Mouse (Mus musculus): Measurements from ENCODE around the gene Syn2.

Syn2 gene

DNA sequence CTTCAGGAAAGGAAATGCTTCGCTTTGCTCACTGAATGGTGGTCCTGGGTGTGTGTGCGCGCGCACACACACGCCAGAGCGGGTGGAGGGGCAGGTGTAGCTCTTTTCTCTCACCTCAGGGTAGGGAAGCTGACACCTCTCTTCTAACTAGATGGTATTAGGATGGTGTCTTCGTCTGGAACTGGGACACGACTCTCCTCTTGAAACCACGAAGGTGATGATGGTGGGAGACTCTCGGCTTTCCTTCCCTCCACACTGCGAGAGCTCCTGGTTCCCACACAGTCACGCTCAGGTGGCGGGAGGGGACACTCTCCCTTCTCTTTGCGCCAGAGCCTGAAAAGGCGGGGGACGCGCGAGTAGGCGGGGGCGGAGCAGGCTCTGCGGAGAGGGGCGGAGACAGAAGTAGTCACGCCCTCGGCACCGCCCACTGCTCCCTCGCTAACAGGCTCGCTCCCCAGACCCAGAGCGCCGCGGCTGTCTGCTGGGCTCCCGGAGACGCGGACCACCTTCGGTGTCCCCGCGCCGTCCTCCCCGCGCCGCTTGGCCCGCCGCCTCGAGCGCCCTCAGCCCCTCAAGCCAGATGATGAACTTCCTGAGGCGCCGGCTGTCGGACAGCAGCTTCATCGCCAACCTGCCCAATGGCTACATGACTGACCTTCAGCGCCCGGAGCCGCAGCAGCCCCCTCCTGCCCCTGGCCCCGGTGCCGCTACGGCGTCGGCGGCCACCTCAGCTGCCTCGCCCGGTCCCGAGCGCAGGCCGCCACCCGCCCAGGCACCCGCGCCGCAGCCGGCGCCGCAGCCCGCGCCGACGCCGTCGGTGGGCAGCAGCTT is at the start of gene Syn2:
Gene Syn2 (plus strand): TSS at position 402 of the 831 bp plus-strand sequence.
- DNase-seq (ENCODE audit: low spot score in 2 of 2) = peak in 1 of 2 experiments; percentile 15

DNA sequence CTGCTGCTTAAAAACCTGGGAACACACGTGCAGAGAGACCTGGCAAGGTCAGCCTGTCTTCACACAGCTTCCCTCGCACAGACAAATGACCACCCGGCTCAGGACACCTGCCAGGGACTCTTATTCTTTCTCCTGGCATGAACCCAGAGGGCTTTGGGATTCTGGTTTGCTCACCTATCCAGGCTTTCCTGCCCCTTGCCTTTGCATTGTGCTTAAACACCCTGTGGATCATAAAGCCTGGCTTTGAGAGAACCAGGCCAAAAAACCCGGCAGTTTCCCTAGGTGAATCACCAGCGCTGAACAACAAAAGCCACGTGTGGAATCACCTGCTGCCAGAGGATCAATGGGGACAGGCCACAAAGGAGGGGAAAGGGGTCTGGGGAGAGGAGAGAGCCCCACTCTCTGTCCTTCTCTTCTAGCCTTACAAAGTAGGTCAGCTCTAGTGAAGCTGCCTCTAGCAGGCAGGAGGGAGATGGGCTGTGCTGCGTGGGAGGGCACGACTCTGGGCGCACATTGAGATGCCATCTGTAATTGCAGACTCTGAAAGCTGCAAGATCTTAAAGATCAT is 49.3 kb upstream of the Syn2 start:
- DNase-seq (ENCODE audit: low spot score in 2 of 2) = no peak

DNA sequence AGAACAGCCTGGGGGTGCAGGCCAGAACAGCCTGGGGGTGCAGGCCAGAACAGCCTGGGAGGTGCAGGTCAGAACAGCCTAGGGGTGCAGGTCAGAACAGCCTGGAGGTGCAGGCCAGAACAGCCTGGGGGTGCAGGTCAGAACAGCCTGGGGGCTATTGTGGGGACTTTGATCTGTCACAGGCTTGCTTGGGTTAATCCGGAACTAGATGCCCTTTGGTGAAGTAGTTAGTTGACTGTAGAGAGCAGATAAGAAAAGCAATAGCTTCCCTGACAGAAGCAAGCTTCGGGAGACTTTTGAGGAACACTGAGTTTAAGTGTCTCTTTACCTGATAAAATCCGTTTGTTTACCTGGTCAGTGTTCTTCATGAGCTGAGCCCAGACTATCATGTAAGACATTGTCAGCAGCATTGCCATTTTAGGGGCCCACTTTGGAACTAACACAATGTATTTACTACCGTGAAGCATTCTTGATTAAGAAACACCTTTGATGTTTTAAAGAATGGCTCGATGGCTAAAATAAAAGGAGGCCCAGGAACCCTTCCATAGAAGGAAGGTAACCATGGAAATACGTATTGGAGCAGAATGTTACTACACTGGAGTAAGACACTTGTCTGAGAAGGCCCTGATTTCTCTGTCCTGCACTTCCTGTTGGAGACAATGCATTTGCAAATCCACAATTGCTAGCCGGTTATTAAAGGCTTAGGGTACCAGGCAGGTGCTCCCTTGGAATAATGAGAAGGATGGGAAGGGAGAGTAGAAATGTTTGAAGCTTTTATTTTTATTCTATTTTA is 46.2 kb upstream of the Syn2 start:
- no peak for DNase-seq (ENCODE audit: low spot score in 2 of 2)

DNA sequence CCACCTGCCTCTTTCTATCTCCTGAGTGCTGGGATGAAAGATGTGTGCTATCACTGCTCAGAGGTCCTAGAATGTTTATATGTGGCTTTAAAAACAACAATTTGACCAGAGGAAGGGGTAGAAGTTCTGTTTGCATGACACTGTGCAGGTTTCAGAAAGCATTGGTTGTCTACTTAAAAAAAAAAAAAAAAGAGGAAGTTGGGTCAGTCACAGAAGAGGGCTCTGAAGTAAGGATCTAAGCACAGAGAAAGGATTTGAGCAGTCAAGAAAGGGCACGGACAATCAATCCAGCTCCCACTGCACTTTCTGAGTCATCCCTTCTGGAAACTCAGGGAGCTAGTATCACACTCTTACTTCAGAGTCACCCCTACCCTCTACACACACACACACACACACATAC is 43.0 kb upstream of the Syn2 start:
- no peak for DNase-seq (ENCODE audit: low spot score in 2 of 2)

DNA sequence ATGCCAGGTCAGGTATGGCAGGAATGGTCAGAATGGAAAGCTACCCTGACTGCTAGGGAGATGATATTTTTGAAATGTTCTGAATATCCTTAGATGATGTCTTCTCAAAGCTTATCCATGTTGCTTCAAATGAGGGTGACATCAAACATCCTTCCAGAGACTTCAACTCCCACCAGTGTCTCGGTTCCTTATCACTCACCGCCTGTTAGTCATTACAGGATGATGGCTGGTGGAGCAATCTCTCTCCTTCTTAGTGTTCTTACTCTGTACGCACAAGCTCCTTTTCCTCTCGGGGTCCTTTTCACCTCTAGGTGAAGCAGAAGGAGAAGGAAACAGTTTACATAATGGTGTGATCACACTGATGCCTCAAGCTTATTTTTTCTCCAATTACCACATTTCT is 32.2 kb upstream of the Syn2 start:
- DNase-seq (ENCODE audit: low spot score in 2 of 2) = no peak

DNA sequence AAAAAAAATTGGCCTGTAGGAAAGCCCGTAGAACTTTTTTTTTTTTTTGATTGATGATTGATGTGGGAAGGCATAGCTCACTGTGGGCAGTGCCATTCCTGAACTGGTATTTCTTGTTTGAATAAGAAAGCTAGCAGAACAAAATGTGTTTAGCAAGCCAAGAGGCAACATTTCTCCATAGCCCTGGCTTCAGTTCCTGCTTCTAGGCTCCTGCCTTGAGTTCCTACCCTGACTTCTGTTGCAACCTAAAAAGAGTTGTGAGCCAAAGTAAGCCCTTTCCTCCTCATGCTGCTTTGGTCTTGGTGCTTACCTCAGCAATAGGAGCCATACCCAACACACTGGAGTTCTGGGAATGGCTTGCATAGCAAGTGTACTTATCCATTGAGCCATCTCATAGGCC is 23.3 kb upstream of the Syn2 start:
- no peak for DNase-seq (ENCODE audit: low spot score in 2 of 2)

DNA sequence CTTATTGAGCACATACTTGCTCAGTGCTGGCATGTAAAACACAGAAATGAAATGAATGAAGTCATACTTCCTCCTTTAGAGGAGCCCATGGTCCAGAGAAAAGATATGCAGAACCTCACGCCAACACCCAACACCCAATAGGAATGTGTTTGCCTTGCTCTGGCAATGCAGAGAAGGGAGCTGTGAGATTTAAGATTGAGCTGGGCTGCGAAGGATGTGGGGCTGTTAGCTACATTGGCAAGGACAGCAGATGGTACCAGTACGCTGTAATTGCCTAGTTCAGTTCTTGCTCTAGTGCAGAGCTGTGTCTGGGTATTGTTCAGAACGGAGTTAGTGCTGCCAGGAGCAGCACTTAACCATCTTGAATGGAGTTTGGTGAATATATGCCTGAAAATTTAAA is 12.5 kb upstream of the Syn2 start:
- no peak for DNase-seq (ENCODE audit: low spot score in 2 of 2)

DNA sequence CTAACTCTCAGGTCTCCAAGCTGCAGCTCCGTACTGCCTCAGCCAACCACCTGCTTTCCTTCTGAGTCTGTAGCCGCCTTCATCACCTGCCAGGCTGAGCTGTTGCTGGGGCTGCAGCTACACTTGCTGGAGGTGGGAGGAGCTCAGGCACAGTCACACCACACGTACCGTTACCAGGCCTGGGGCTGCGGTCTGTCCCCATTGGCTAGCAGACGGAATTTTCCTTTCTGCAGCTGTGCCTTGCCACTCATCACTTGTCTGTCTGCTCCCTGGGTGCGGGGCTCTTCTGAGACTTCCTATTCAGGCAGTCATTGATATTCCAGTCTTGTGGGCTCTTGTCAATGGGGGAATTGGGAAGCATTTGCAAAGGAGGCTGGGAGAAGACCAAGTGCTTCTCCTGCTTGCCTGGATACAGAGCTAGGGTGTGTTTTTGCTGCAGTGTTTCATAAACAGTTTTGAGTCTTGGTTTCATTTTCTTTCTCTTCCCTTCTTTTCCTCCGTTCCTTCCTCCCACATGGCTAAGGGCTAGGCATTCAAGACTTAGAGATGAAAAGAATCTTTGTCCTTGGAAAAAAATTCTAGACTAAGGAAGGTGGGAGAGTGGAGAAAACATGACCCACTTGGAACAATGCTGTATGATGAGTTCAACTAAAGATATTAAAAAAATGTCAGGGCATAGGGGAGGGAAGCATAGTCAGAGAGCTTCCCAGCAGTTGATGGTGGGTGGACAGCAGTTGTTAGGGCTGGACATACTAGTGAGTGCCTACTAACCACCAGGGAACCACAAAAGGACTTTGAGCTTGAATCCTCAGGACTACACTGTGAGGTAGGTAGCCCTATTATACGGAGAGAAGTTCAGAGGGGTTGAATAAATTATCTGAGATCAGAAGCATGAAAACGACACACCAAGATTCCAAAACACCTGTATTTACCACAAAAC is 11.2 kb upstream of the Syn2 start:
- DNase-seq (ENCODE audit: low spot score in 2 of 2) = no peak

DNA sequence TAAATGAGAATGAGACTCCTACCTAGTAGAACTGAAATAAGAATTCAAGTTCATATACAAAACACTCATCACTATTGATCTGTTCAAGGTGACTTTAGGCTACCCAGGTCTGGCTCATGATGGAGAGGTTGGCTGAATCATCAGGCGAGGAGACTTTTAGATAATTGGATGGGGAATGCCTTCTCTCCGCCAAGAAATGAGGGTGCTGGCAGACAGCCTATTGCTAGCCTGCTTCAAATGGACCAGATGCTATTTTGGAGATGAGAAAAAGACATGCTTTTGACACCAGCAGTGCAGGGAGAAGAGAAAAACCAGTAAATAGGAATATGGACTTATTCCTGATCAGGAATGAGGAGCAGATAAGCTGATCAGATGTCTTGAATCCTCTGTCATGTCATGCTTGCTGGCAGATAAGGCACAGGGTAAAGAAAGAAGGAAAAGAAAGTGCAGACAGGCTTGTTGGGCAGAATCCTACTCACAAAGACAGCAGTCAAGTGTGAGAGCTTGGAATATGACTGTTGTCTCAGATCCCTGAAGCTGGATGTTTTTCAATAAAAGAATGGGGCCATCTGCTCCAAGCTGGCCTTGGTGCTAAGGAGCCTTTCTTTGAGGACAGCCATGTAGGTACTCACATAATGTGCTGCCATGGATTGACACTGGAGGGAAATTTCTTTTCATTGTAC is 9.9 kb upstream of the Syn2 start:
- DNase-seq (ENCODE audit: low spot score in 2 of 2) = no peak

DNA sequence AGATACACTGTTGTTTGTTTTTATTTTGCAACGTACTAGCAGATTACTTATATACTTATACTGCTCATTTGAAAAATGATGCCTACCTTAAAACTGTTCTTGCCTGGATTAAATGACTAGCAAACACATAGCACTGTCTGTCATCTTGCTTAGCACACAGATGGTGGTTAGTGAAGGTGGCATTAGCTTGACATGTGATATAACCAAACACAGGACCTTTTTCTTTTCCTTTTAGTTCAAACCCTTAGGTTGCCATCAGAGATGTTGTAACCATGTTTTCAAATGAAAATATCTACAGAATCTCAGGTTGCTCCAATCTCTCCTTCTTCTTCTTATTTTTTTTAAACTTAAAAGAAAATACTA is 9.4 kb upstream of the Syn2 start:
- no peak for DNase-seq (ENCODE audit: low spot score in 2 of 2)

DNA sequence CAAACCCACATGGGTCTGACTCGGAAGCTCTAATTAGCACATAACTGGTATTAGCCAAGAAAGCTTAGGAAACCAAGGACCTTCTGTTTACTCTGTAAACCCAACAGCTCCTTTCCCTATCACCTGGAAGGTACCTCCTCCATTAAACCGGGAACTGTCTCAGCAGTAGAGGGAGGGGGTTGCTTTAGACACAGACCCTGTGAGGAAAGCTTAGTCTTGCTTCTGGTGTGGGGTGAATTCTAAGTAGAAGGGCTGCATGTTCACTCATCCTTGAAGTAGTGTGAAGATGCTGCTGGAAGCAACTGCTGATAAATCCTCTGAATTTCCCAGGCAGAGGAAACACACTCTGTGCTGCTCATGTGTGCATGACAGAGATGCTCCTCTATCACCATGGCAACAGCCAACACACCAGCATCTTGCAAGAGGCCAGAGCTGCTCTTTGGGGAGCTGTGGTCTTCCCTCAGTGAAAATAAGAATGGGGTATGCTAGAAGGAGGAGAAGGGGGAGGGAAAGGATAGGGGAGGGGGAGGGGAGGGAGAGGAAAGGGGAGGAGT is 8.4 kb upstream of the Syn2 start:
- no peak for DNase-seq (ENCODE audit: low spot score in 2 of 2)

DNA sequence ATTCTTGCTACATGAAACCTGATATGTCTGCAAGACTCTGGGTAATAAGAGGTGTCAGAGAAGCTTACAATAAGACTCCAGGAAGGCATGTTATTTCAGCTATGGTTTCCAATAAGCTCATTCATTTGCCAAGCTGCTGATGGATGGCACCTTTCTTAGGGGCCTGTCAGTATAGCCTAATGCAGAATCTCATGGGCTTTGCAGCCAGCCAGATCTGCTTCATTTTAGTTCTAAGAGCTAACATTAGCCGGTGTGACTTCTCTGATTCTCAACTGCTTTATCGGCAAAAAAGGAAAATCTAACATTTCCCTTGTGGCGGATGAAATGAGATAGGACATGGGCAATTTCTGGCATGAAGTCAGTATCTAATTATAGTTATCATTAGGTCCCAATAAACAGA is 7.9 kb upstream of the Syn2 start:
- no peak for DNase-seq (ENCODE audit: low spot score in 2 of 2)

DNA sequence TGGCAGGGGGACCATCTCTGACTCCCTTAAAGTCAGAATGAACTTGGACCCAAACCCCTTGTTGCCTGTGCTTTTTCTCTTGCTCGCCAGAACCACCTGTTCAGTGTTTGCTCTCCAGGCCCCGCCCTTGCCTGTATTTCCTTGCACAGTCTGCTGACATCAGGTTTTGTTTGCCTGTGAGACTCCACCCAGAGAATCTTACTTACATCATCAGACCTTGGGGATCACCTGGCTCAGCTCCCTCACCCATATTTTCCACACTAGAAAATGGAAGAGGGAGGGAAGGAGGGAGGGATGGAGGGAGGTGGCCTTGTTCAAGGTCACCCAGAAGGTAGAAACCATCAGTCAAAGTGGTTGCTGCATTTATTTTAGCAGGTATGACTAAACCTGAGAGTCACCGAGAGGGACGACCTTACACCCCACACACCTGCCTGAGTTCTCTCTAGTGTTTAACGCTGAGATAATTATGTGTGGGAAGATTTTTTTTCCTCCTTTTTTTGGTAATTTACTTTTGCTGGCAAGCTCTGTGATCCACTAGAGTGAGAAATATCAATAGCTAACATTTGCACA is 7.4 kb upstream of the Syn2 start:
- no peak for DNase-seq (ENCODE audit: low spot score in 2 of 2)

DNA sequence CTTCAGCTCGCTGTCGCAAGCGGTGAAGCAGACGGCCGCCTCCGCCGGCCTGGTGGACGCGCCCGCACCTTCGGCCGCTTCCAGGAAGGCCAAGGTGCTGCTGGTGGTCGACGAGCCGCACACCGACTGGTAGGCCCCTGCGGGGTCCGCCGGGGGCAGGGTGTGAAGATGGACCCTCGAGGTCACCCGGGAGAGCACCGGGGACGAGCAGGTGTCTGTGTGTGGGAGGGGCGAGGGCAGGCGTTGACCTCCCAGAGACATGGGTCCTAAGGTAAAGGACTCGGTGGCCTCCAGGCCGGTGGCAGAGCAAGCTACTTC is 589 bp downstream of the Syn2 start:
- DNase-seq (ENCODE audit: low spot score in 2 of 2) = no peak

DNA sequence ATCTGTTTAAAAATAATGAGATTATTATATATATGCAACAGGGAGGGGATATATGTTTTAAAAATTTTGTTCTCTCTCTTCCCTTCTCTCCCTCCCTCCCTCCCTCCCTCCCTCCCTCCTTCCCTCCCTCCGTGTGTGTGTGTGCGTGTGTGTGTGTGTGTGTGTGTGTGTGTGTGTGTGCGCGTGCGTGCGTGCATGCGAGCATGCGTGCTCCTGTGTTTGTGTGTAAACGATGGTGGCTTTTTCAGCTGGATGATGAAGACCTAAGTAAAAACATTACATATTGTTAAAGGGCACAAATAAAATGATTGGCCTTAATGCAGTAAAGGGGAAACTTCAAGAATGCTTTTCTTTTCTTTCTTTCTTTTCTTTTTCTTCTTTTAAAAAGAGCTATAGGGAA is 1.5 kb downstream of the Syn2 start:
- DNase-seq (ENCODE audit: low spot score in 2 of 2) = no peak

DNA sequence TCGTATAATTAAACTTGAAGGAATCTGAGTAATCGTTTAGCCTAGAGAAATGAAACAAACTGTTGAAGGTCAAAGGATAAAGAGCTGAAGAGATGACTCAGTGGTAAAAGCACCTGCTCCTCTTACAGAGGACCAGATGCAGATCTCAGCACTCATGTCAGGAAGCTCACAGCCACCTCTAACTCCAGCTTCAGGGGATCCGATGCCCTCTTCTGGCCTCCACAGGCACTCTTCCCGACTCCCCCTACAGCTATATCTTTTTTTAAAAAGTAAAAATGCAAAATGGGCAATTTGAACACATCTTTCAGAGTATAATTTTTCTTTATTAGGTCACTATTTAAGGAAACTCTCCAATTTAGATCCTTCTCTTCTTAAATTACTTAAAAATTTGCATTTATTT is 6.7 kb downstream of the Syn2 start:
- DNase-seq (ENCODE audit: low spot score in 2 of 2) = no peak

DNA sequence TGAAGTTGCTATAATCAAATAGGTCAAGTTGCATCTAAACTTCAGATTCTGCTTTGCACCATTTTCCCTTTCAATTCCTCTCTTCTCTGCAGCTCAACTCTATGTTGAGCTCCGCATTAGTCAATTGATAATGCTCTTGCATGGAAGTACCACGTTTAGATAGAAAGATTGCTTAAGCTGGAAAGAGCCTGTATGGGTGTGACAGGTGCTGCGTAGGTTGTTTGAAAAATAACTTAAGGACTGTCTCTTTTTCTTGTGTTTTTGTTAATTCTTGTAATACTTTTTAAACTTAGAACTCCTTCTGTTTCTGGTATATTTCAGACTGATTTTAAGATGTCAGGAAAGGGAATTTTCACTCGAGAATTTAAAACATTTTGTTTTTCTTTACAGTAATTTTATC is 26.5 kb downstream of the Syn2 start:
- no peak for DNase-seq (ENCODE audit: low spot score in 2 of 2)

DNA sequence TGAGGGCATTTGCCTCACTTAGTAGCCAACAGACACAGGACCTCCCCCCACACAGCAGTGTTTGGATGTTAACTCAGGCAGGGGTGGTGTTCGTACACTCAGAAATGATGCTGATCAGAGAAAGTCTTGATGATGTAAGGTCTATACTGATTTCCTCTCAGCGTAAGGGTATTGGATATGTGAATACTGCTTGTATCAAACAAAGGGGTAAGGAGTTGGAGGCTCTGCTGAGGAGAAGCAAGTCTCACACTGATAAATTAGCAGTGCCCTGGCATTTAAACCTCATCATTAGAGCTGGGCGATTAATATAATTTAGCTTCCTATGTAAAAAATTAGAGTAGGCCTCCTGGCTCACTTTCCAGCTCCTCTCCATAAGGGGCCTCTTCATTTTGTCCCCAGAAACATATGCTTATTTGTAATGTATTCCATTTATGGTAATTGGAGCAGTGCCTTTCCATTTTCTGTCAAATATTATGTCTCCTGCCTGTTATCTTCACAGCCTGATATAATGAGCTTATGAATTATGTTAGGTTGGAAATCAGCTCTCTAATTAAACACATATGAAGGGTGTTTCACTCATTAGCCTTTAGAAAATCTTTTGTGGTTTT is 31.3 kb downstream of the Syn2 start:
- DNase-seq (ENCODE audit: low spot score in 2 of 2) = no peak

DNA sequence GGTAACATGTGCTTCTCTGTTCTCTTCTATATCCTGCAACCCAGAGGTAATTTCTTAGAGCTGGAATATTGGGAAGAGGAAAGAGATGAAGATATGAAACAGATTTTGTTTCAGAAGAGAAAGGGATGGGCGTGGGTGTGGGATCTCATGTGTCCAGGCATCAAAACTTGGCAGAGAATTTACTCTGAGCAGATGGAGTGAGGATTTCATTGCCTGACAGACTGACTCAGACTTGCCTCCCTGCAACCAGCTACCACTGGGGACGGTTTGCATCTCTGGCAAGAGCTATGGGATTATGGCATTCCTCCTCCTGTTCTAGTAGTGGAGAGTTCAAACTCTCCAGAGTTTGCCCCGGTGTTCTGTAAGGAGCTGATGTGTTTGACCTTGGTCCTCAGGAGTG is 34.2 kb downstream of the Syn2 start:
- no peak for DNase-seq (ENCODE audit: low spot score in 2 of 2)

DNA sequence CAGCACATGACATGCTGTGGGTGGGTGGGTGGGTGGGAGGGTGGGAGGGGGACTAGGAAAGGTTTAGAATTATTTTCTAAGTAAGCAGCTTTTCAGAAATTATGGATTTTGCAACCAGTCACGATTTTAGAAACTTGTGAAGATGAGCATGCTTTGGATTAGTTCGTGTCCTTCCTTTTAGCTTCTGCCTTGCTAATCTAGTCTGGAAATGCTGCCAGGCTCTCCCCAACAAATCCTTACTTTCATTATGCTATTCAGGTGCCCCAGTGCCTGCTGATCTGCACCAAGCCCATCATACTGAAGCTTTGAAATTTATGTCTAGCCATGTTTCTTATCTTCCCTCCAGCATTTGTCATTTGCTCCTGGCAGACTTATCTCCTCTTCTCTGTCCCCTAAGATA is 34.8 kb downstream of the Syn2 start:
- no peak for DNase-seq (ENCODE audit: low spot score in 2 of 2)
